Mouse (Mus musculus) G1E-ER4 (cell line): ENCODE measurements around the gene Gabbr2. TPM values are rescaled to one million over a fixed set of nuclear protein-coding genes. Genes with fewer than 3 reads are reported as not detected.

Experiments
- GATA1 ChIP-seq: IDR thresholded peaks from one replicate; pipeline ENCODE4 v1.8.0; 2012; ENCODE audit warnings: low read length, inconsistent platforms
- polyA plus RNA-seq: library from polyadenylated mRNA; stranded (reverse); fragments of >175 nt; gene quantifications from 2 replicates; pipeline ENCODE4 v1.2.3, GENCODE M21; 2012

The Gabbr2 gene
- polyA plus RNA-seq, 1 experiment, result not detected

- no peak for TF ChIP-seq GATA1
Measured at GRCm38 (mm10) chr4:46792280-46793026, 199.2 kb downstream of the Gabbr2 start.

GRCm38 (mm10) chr4:46791268-46791951 is 200.3 kb downstream of the Gabbr2 start:
- no peak for TF ChIP-seq GATA1

GRCm38 (mm10) chr4:46790609-46791267 is 200.9 kb downstream of the Gabbr2 start:
- TF ChIP-seq GATA1, result no peak

- no peak for TF ChIP-seq GATA1
Measured at GRCm38 (mm10) chr4:46784430-46785049, 207.1 kb downstream of the Gabbr2 start.

- no peak for TF ChIP-seq GATA1
Measured at GRCm38 (mm10) chr4:46781109-46781508, 210.6 kb downstream of the Gabbr2 start.

- TF ChIP-seq GATA1, result no peak
Measured at GRCm38 (mm10) chr4:46775959-46776358, 215.7 kb downstream of the Gabbr2 start.

GRCm38 (mm10) chr4:46774652-46775051 is 217.0 kb downstream of the Gabbr2 start:
- no peak for TF ChIP-seq GATA1

- TF ChIP-seq GATA1, result no peak
Measured at GRCm38 (mm10) chr4:46773243-46773642, 218.4 kb downstream of the Gabbr2 start.

GRCm38 (mm10) chr4:46772591-46772990 is 219.1 kb downstream of the Gabbr2 start:
- TF ChIP-seq GATA1, result no peak

GRCm38 (mm10) chr4:46771116-46771515 is 220.6 kb downstream of the Gabbr2 start:
- no peak for TF ChIP-seq GATA1

- no peak for TF ChIP-seq GATA1
Measured at GRCm38 (mm10) chr4:46770635-46771034, 221.0 kb downstream of the Gabbr2 start.

- no peak for TF ChIP-seq GATA1
Measured at GRCm38 (mm10) chr4:46770090-46770489, 221.6 kb downstream of the Gabbr2 start.

- no peak for TF ChIP-seq GATA1
Measured at GRCm38 (mm10) chr4:46766326-46766725, 225.3 kb downstream of the Gabbr2 start.

GRCm38 (mm10) chr4:46759838-46760237 is 231.8 kb downstream of the Gabbr2 start:
- TF ChIP-seq GATA1, result no peak

- no peak for TF ChIP-seq GATA1
Measured at GRCm38 (mm10) chr4:46758340-46759041, 233.2 kb downstream of the Gabbr2 start.
